Mouse (Mus musculus) frontal cortex, adult 2 months (tissue): Measurements from ENCODE around the gene Qtrt2. TPM values are rescaled to one million over a fixed set of nuclear protein-coding genes. Genes with fewer than 3 reads are reported as not detected.

ENCODE experiments used
- DNase-seq, 2 experiments: peaks; one replicate each; pipeline ENCODE4 v3.0.0; 2022; ENCODE audit warnings: low spot score in 1 of 2; ENCODE audit errors: extremely low spot score in 1 of 2
- polyA plus RNA-seq: library from polyadenylated mRNA; depleted of rRNA; stranded (reverse); fragments of >200 nt; gene quantifications from 2 replicates; pipeline ENCODE4 v1.2.3, GENCODE M21; 2012; rRNA removed

Qtrt2 gene
- polyA plus RNA-seq, 1 experiment = 44.2 TPM

DNA sequence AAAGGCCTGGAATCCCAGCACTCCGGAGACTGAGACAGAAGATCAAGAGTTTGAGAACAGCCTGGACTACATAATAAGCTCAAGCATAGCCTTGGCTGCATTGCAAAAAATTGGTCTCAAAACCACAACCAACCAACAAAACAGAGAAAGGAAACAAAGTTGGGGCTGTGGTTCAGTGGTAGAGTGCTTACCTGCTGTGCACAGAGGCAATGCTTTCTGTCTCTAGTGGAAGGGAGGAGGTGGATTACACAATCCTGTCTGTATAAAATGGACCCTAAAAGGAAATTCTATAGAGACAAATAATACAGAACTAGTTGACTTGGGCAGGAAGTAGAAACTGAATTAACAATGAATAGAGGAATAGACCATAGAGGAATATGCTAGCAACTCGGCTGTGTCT lies 94.7 kb downstream of the Qtrt2 start:
- DNase-seq = no peak

DNA sequence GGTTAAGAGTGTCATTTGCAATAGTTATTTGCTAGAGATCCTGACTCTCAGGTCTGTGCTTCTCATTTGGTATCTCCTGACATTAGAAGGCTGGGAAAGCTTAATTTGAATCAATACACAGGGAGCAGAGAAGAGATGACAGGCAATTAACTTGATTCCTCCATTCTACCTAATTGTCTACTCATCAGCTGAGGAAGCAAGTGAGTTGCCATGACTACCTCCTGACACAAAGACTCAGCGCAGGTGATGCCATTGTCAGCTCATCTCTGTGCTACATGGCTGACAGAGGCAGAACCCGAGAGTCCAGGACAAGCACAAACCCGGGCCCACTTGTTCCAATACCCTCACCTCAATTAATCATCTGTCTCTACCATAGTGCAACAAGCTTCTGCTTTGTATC lies 99.1 kb downstream of the Qtrt2 start:
- peak in 1 of 2 experiments; percentile 6 for DNase-seq

DNA sequence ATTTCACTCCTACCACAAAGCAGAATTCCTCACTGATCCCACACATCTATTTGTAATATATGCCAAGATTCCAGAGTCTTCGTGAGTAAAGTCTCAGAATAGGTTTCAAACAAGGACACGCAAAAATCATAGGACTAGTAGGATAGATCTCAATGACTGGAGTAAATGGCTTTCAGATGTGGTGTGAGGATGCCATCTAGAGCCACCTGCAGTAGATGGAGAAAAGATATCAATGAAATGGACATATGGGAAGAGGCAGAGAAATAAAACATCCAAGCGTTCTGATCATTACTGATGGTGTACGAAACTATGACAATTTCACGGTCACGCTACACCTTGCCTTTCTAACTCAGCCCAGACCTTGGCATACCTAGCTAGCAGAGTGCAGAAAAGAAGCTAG lies 108.2 kb downstream of the Qtrt2 start:
- DNase-seq = no peak

DNA sequence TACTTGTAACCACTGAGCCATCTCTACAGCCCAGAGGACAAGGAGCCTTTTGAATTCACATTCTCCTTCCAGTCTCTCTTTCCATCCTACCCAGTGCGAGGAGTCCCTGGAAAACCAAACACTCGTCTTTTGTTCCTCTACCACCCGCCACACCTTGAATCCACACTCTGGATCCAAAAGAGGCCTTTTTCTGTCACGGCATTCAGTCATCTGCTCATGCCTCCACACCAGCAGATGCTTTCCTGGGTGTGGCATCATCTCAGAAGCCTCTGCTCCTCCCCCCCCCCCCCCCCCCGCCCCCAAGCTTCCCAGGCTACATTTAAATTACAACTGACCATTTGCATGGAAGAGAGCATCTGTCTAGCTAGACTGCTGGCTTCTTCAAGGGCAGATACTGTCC lies 110.3 kb downstream of the Qtrt2 start:
- no peak for DNase-seq

DNA sequence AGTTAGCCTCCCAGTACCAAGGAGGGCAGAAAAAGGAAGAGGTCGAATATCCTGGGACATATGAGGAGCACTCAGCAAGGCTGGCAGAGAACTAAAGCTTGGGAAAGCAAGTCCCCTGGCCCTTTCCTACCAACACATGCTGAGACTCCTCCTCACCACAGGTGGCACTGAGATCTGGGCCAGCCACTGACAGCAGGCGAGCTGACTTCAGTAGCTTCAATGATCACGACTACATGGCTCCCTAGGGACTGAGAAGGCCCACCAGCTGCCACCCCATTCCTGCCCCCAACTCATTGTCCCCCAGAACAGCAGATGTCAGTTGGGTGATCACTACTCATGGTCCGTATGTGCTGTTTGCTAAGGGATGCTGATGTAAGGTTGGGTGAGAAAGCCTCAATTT lies 112.0 kb downstream of the Qtrt2 start:
- DNase-seq = no peak

Other genes with a start within 250 kb of the Qtrt2 start
- 0.19 and 0.20 TPM in 2 replicates for gene Drd3, start 172.8 kb downstream of the Qtrt2 start, polyA plus RNA-seq
- gene Ccdc191, start 37.0 kb downstream of the Qtrt2 start, polyA plus RNA-seq = 6.6 and 7.1 TPM in 2 replicates
- gene Zdhhc23, start 53.0 kb upstream of the Qtrt2 start, polyA plus RNA-seq = 12.2 and 13.2 TPM in 2 replicates
- 2.8 and 2.9 TPM in 2 replicates for gene Gramd1c, start 136.5 kb upstream of the Qtrt2 start, polyA plus RNA-seq
- gene Atp6v1a, start 212.9 kb upstream of the Qtrt2 start, polyA plus RNA-seq = 201 and 231 TPM in 2 replicates
- gene Naa50, start 213.0 kb upstream of the Qtrt2 start, polyA plus RNA-seq = 26.5 and 27.5 TPM in 2 replicates
- 14.0 and 14.9 TPM in 2 replicates for gene Usf3, start 246.4 kb upstream of the Qtrt2 start, polyA plus RNA-seq